Comparison of ENCODE assay signal across 17 mouse cellular contexts in the genomic region with DNA sequence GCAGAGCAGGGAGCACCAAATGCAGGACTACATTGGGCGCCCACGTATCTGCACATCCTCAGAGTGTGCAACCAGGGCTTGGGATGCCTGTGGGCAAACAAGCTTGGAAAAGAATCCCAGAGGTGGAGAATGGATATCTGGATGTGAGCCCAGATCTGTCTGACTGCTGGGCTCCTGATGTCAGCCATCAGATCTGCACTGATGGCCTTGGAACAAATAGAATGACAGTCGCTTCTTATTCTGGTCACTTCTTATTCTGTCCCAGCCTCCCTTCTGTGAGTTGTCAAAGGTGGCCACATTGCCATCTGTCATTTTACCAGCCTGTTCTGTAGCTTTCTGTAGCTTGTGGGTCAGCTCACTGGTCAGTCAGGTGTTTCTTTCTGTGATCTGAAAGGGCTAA. TPM values are rescaled to one million over a fixed set of nuclear protein-coding genes. Genes with fewer than 3 reads are reported as not detected.
DNase-seq lines count a peak whose midpoint lies in the region; ATAC-seq and TF ChIP-seq lines count a peak whose summit lies in the region.
"Had no signal": no experiment of that assay in that cellular context is flagged by ENCODE, and none has a peak within 500 bp of the region (broad histone marks: within the 10 kb centered on the region; RNA-seq: fewer than 3 reads in every experiment).

No protein-coding gene starts in this region.

- H3K4me1 ChIP-seq in intestine, embryonic 16.5 days (ENCODE audit: control insufficient read depth, insufficient read depth, low read length), result peaks cover 22% of the 10 kb centered on the region
- H3K4me1 ChIP-seq in intestine, embryonic 15.5 days (replicated peaks), result peaks cover 15% of the 10 kb centered on the region; the same call in 1 of the 2 replicates
- peaks cover 3% of the 10 kb centered on the region for H3K4me1 ChIP-seq in testis, adult 2 months (ENCODE audit: control insufficient read depth, insufficient read depth, low read length)
- H3K4me1 ChIP-seq: limb, embryonic 15.5 days; midbrain, embryonic 12.5 days had no signal

- ATAC-seq in intestine, embryonic 16.5 days, result no peak
- no peak for ATAC-seq in intestine, embryonic 15.5 days
- ATAC-seq: Patski had no signal

- no peak for DNase-seq in testis, postnatal 10 days (ENCODE audit: low spot score)
- DNase-seq in cerebellum, postnatal 10 days, result peak; percentile 59 to 68
- no peak for DNase-seq in frontal cortex, postnatal 14 days (ENCODE audit: low spot score in 2 of 2)
- no peak for DNase-seq in layer of hippocampus, postnatal 10 days (ENCODE audit: low spot score in 2 of 2)
- DNase-seq: kidney, postnatal 14 days; lung, postnatal 14 days had no signal

- TF ChIP-seq POLR2A in testis, adult 2 months (IDR thresholded peaks at IDR 0.05; ENCODE audit: control insufficient read depth, low read depth, low read length), result no peak

- H3K36me3 ChIP-seq in intestine, embryonic 16.5 days (ENCODE audit: control insufficient read depth, insufficient read depth, low read length), result no peaks in the 10 kb centered on the region
- H3K36me3 ChIP-seq in intestine, embryonic 15.5 days, result no peaks in the 10 kb centered on the region
- H3K36me3 ChIP-seq in testis, adult 2 months (ENCODE audit: control insufficient read depth, insufficient read depth, low read length), result no peaks in the 10 kb centered on the region
- H3K36me3 ChIP-seq: limb, embryonic 15.5 days; midbrain, embryonic 12.5 days; stomach, embryonic 15.5 days had no signal

- no peak for TF ChIP-seq CTCF in testis, adult 2 months (IDR thresholded peaks at IDR 0.05; ENCODE audit: control insufficient read depth, insufficient read depth, insufficient replicate concordance, low read depth, low read length)

- no peaks in the 10 kb centered on the region for H3K9me3 ChIP-seq in intestine, embryonic 16.5 days (ENCODE audit: control insufficient read depth, low read length)
- no peaks in the 10 kb centered on the region for H3K9me3 ChIP-seq in intestine, embryonic 15.5 days
- H3K9me3 ChIP-seq: limb, embryonic 15.5 days; midbrain, embryonic 12.5 days; stomach, embryonic 15.5 days had no signal

- no peak overlapping the region for H3K9ac ChIP-seq in intestine, embryonic 16.5 days (ENCODE audit: low read depth, low read length)
- no peak overlapping the region for H3K9ac ChIP-seq in intestine, embryonic 15.5 days
- H3K9ac ChIP-seq: limb, embryonic 15.5 days; midbrain, embryonic 12.5 days; stomach, embryonic 15.5 days had no signal

- H3K27ac ChIP-seq in intestine, embryonic 16.5 days (ENCODE audit: low read length), result peak overlapping the region; percentile 48; the same call in 1 of the 2 replicates
- no peak overlapping the region for H3K27ac ChIP-seq in intestine, embryonic 15.5 days
- H3K27ac ChIP-seq in testis, adult 2 months (ENCODE audit: control insufficient read depth, insufficient read depth, low read depth, low read length), result no peak overlapping the region
- H3K27ac ChIP-seq: limb, embryonic 15.5 days; midbrain, embryonic 12.5 days had no signal

- WGBS in intestine, embryonic 16.5 days, result 79% methylated on average over 3 of the region's 3 CpGs
- 85% methylated on average over 3 of the region's 3 CpGs for WGBS in intestine, embryonic 15.5 days

- no peak overlapping the region for H3K4me3 ChIP-seq in intestine, embryonic 16.5 days (ENCODE audit: low read length)
- H3K4me3 ChIP-seq in intestine, embryonic 15.5 days (replicated peaks), result no peak overlapping the region
- H3K4me3 ChIP-seq in testis, adult 2 months (ENCODE audit: control insufficient read depth, low read depth, low read length), result peak overlapping the region; percentile 12; the same call in 1 of the 2 replicates
- H3K4me3 ChIP-seq: limb, embryonic 15.5 days; midbrain, embryonic 12.5 days; stomach, embryonic 15.5 days had no signal

- H3K27me3 ChIP-seq in intestine, embryonic 16.5 days (replicated peaks; ENCODE audit: control insufficient read depth, insufficient read depth, low read length), result no peaks in the 10 kb centered on the region
- H3K27me3 ChIP-seq in intestine, embryonic 15.5 days (replicated peaks), result no peaks in the 10 kb centered on the region
- H3K27me3 ChIP-seq in testis, adult 2 months (ENCODE audit: control insufficient read depth, insufficient read depth, low read length), result no peaks in the 10 kb centered on the region
- H3K27me3 ChIP-seq: limb, embryonic 15.5 days; midbrain, embryonic 12.5 days; stomach, embryonic 15.5 days had no signal

- H3K4me2 ChIP-seq in intestine, embryonic 16.5 days (ENCODE audit: low read depth, low read length), result no peak overlapping the region
- H3K4me2 ChIP-seq in intestine, embryonic 15.5 days (replicated peaks), result no peak overlapping the region
- H3K4me2 ChIP-seq: heart, embryonic 11.5 days; limb, embryonic 15.5 days; midbrain, embryonic 12.5 days; stomach, embryonic 15.5 days had no signal

RNA-seq across cellular contexts. Expression of a gene that starts 12.6 kb away (rescaled TPM):
- 3.0 and 3.7 TPM in 2 replicates for polyA plus RNA-seq in intestine, embryonic 16.5 days (2015; fragmentation: Nextera tagmentation; extraction: Ambion mirVana)
- polyA plus RNA-seq in intestine, embryonic 15.5 days (2015; fragmentation: Nextera tagmentation; extraction: Ambion mirVana), result 2.7 and 3.1 TPM in 2 replicates
- polyA plus RNA-seq in testis, adult 2 months (2012; rRNA removed), result 2.0 and 2.5 TPM in 2 replicates
- total RNA-seq in layer of hippocampus, postnatal 10 days (2021), result 10 to 100 TPM; 14.8 to 15.4 TPM
- polyA plus RNA-seq: Patski had no signal

RNA-seq across cellular contexts. Expression of a gene that starts 31.5 kb away (rescaled TPM):
- polyA plus RNA-seq in intestine, embryonic 16.5 days (2015; fragmentation: Nextera tagmentation; extraction: Ambion mirVana), result not detected in 2 replicates
- not detected in 2 replicates for polyA plus RNA-seq in intestine, embryonic 15.5 days (2015; fragmentation: Nextera tagmentation; extraction: Ambion mirVana)
- 0.22 TPM in 1 of 2 replicates, not detected in the other for polyA plus RNA-seq in testis, adult 2 months (2012; rRNA removed)
- not detected for total RNA-seq in layer of hippocampus, postnatal 10 days (2021)
- total RNA-seq: CH12.LX; gastrocnemius, adult 18-20 months had no signal
- polyA plus RNA-seq: embryonic facial prominence, embryonic 11.5 days; heart, embryonic 11.5 days; limb, embryonic 15.5 days; midbrain, embryonic 12.5 days; Patski; stomach, embryonic 15.5 days had no signal

Comparison
In these comparisons a context has a peak if more than half of its experiments do, and no peak if none do; other contexts are left out.
1. DNase-seq: peak in cerebellum, postnatal 10 days (2 of 2); none in testis, postnatal 10 days (single experiment), frontal cortex, postnatal 14 days (0 of 2) and layer of hippocampus, postnatal 10 days (0 of 2).